Mouse (Mus musculus) activated CD4-positive, CD25-positive, alpha-beta regulatory T cell, adult 9 weeks (primary cell): ENCODE data around the gene Gm17542. TPM values are rescaled to one million over a fixed set of nuclear protein-coding genes. Genes with fewer than 3 reads are reported as not detected.

Experiments used
- polyA plus RNA-seq: library from polyadenylated mRNA; unstranded; fragments of 100-300 nt; shearing (Covaris generic); gene quantifications from one replicate; pipeline ENCODE4 v1.2.1, GENCODE M21; 2017

The Gm17542 gene
- polyA plus RNA-seq: not detected

DNA sequence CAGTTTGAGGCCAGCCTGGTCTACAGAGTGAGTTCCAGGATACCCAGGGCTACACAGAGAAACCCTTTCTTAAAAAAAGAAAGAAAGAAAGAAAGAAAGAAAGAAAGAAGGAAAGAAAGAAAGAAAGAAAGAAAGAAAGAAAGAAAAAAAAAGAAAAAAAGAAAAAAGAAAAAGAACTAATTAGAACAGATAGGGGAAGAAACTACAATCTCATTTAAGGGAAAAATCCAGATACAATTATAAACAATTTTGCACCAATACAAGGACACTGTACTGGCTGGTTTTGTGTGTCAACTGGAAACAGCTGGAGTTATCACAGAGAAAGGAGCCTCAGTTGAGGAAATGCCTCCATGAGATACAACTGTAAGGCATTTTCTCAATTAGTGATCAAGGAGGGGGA is at the start of gene Gm17542:
Gene Gm17542, minus strand, starts transcription at position 101 of the 400 bp plus-strand sequence.

DNA sequence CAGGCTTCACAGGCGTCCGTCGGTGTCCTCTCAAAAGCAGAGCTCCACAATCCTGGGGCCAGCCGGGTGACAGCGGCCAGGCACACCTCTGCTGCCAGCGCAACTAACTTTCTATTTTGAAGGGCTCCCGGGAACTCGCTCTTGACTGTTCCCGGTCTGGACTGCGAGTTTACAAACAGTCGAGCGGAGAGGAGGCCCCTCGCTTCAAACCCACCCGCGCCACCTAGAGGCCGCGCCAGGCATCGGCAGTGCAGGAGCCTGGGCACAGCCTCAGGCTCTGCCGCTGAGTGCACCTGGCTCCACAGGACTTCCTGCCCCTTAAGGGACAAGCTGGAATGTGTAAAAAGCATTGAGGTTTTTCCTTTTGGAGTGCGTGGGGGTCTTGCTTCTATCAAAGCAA is 42.5 kb downstream of the Gm17542 start, which contains the start of gene Edar:
Gene Edar, minus strand, starts transcription at position 122 of the 400 bp plus-strand sequence.

Other genes starting within 250 kb of the Gm17542 start
- gene Ccdc138, start 220.3 kb downstream of the Gm17542 start, polyA plus RNA-seq: 4.9 TPM
- not detected for gene Edar, start 42.6 kb downstream of the Gm17542 start, polyA plus RNA-seq
- gene Sh3rf3, start 95.1 kb upstream of the Gm17542 start, polyA plus RNA-seq: not detected